Mouse (Mus musculus) monocyte, adult 2 months (primary cell): ENCODE data around the gene Vmn1r77.
"Not testable (repeated sequence)": the region's sequence is repeated elsewhere in the genome, so short reads cannot be mapped to it uniquely, and the experiment has no call there.

ENCODE experiments used
- DNase-seq, 2 experiments: peaks; one replicate each; pipeline ENCODE4 v3.0.0; 2022; ENCODE audit warnings: low spot score in 2 of 2, low read depth in 1 of 2

The Vmn1r77 gene

DNA sequence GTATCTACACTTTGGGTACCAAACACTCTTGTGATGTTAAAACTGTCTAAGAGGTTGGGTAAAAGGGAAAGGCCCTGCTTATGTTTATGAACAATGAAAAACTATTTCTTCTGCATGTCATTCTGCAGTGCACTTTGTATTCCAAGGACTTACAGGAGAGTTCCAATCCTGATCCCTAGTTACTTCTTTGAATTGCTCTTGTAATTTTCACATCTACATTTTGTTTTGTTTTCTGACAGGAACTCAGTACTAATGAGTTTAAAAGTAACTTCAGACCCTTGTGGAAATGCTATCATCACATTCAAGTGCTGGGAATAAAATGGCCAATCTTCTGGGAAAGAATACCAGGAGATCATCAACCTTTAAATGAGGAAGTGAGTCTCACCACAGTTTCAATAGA lies at the start of gene Vmn1r77:
Gene Vmn1r77 (plus strand): TSS at position 301 of the 400 bp plus-strand sequence.
- DNase-seq = not testable (repeated sequence)

DNA sequence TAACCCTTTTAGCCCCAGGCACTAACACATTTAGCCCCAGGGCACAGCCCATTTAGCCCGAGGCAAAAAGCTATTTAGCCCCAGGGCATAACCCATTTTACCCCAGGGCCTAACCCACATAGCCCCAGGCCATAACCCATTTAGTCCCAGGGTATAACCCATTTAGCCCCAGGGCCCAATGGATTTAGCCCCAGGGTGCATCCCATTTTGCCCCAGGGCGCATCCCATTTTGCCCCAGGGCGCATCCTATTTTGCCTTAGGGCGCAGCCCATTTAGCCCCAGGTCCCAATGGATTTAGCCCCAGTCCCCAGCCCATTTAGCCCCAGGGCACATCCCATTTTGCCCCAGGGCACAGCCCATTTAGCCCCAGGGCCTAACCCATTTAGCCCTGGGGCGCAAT lies 25.1 kb upstream of the Vmn1r77 start:
- DNase-seq = not testable (repeated sequence)

DNA sequence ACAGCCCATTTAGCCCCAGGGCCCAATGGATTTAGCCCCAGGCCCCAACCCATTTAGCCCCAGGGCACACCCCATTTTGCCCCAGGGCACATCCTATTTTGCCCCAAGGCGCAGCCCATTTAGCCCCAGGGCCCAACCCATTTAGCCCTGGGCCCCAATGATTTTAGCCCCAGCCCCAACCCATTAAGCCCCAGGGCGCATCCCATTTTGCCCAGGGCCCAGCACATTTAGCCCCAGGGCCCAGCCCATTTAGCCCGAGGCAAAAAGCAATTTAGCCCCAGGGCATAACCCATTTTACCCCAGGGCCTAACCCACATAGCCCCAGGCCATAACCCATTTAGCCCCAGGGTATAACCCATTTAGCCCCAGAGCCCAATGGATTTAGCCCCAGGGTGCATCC lies 24.2 kb upstream of the Vmn1r77 start:
- DNase-seq = not testable (repeated sequence)

DNA sequence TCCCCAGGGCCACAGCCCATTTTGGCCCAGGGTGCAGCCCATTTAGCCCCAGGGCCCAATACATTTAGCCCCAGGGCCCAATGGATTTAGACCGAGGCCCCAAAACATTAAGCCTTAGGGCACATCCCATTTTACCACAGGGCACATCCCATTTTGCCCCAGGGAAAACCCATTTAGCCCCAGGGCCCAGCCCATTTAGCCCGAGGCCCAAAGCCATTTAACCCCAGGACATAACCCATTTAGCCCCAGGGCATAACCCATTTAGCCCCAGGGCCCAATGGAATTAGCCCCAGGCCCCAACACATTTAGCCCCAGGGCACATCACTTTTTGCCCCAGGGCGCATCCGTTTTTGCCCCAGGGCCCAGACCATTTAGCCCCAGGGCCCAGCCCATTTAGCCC lies 23.4 kb upstream of the Vmn1r77 start:
- DNase-seq = no peak

DNA sequence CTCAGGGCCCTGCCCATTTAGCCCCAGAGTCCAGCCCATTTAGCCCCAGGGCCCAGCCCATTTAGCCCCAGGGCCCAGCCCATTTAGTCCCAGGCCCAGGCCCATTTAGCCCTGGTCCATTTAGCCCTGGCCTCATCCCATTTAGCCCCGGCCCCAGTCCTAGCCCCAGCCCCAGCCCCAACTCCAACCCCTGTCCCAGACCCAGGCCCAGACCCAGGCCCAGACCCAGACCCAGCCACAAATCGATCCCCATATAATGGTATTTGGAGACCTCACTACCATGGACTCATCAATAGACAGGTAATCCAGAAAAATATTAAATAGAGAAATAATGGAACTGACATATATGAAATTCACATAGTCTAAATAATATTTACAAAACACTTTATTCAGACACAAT lies 18.7 kb upstream of the Vmn1r77 start:
- DNase-seq = not testable (repeated sequence)

DNA sequence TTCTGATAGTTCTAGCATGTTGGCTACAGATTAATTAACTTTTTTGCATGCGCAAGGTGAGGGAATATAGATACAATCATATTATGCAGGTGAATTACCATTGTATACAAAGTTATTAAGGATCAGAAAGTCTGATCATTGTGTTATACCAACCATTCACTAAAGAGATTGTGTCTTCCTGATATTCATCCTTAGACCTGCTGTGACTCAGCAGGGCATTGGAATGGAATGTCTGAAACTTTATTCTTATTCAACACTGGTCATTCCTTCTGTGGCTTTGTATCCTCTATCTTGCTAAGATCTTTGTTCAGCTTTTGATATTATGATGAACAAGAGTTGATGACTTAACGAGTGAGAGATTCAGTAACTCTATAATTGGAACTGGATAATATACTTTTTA lies 4.1 kb downstream of the Vmn1r77 start:
- no peak for DNase-seq
